Mouse (Mus musculus) intestine, postnatal 0 days (tissue): ENCODE data around the gene Pcolce2. TPM values are rescaled to one million over a fixed set of nuclear protein-coding genes. Genes with fewer than 3 reads are reported as not detected.

Experiments used
- ATAC-seq: fragments of 200-750 bp; cut with Nextera tagmentation; 2 replicates; pipeline ENCODE4 v1.8.0; 2017; ENCODE audit warnings: mild to moderate bottlenecking, moderate TSS enrichment, moderate library complexity
- H3K27ac ChIP-seq: fragments of 300-500 bp; sonication (generic); 2 replicates; pipeline ENCODE4 v1.5.1; 2014; ENCODE audit warnings: mild to moderate bottlenecking, low read depth, low read length, moderate library complexity
- H3K27me3 ChIP-seq: fragments of 300-500 bp; sonication (generic); replicated peaks from 2 replicates; pipeline ENCODE4 v1.6.1; 2014; ENCODE audit warnings: low read length, mixed read lengths; ENCODE audit not compliant: control insufficient read depth, insufficient read depth
- H3K36me3 ChIP-seq: fragments of 300-500 bp; sonication (generic); 2 replicates; pipeline ENCODE4 v1.6.1; 2014; ENCODE audit warnings: mild to moderate bottlenecking, moderate library complexity; ENCODE audit not compliant: control insufficient read depth, insufficient read depth
- H3K4me1 ChIP-seq: fragments of 300-500 bp; sonication (generic); replicated peaks from 2 replicates; pipeline ENCODE4 v1.6.1; 2014; ENCODE audit warnings: antibody characterized with exemption, low read length, mixed read lengths; ENCODE audit not compliant: control insufficient read depth, insufficient read depth
- H3K4me2 ChIP-seq: fragments of 300-500 bp; sonication (generic); replicated peaks from 2 replicates; pipeline ENCODE4 v1.6.1; 2014; ENCODE audit warnings: low read depth, mild to moderate bottlenecking, moderate library complexity
- H3K4me3 ChIP-seq: fragments of 300-500 bp; sonication (generic); 2 replicates; pipeline ENCODE4 v1.5.1; 2014; ENCODE audit warnings: low read depth, low read length
- H3K9ac ChIP-seq: fragments of 300-500 bp; sonication (generic); 2 replicates; pipeline ENCODE4 v1.6.1; 2014; ENCODE audit warnings: mild to moderate bottlenecking, low read depth, low read length
- H3K9me3 ChIP-seq: fragments of 300-500 bp; sonication (generic); 2 replicates; pipeline ENCODE4 v1.6.1; 2016; ENCODE audit warnings: mixed run types; ENCODE audit not compliant: control insufficient read depth
- CTCF ChIP-seq: sonication (generic); IDR thresholded peaks from 2 replicates; pipeline ENCODE4 v1.5.1; 2016; ENCODE audit warnings: low read depth, mild to moderate bottlenecking, control low read depth, antibody characterized with exemption, moderate library complexity
- WGBS: fragments of 180-500 bp; shearing (Covaris S2); extraction: QIAGEN DNeasy Blood & Tissue Kit; methylation state at CpG from one replicate; pipeline ENCODE4 v1.1.7; 2014; 5-methylcytosine and 5-hydroxymethylcytosine counted together
- polyA plus RNA-seq: library from polyadenylated mRNA; unstranded; fragments of >200 nt; fragmentation: Nextera tagmentation; extraction: Ambion mirVana; gene quantifications from 2 replicates; pipeline ENCODE4 v1.2.1, GENCODE M21; 2015

Gene Pcolce2
- polyA plus RNA-seq, 1 experiment from 2014 or later: 0.16 TPM

GRCm38 (mm10) chr9:95602849-95603248, 34.6 kb upstream of the Pcolce2 start:
- Histone ChIP-seq H3K4me3 (no peak overlapping the region), H3K4me1 (no peaks in the 10 kb centered on the region), H3K36me3 (no peaks in the 10 kb centered on the region), H3K9ac (no peak overlapping the region), H3K27me3 (no peaks in the 10 kb centered on the region), H3K27ac (no peak overlapping the region), H3K4me2 (no peak overlapping the region), H3K9me3 (no peaks in the 10 kb centered on the region)
- no peak for TF ChIP-seq CTCF
- ATAC-seq: no peak
- WGBS: 68% methylated on average over 3 of the region's 3 CpGs

DNA sequence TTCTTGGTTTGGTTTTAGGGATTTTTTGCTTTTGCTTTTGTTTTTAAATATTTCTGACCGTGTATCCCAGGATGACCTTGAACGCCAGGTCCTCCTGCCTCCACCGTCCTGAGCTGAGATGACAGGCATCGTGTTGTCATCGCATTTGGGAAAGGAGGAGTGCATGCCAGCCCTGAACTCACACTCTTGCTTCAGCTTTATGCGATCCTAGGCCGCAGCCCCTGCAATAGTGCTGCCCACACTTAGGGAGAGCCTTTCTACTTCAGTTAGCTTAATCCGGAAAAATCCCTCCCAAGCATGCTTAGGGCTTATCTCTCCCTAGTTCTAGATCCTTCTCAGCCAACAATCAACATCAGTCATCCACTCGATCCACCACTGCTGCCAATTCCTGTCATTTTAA, 34.1 kb upstream of the Pcolce2 start:
- H3K4me2 ChIP-seq: no peak overlapping the region
- ATAC-seq: no peak
- H3K9ac ChIP-seq: no peak overlapping the region
- H3K36me3 ChIP-seq: no peaks in the 10 kb centered on the region
- TF ChIP-seq CTCF: no peak
- no peaks in the 10 kb centered on the region for H3K27me3 ChIP-seq
- no peaks in the 10 kb centered on the region for H3K4me1 ChIP-seq
- H3K4me3 ChIP-seq: no peak overlapping the region
- no peaks in the 10 kb centered on the region for H3K9me3 ChIP-seq
- WGBS: 87% methylated on average over 9 of the region's 9 CpGs
- no peak overlapping the region for H3K27ac ChIP-seq

DNA sequence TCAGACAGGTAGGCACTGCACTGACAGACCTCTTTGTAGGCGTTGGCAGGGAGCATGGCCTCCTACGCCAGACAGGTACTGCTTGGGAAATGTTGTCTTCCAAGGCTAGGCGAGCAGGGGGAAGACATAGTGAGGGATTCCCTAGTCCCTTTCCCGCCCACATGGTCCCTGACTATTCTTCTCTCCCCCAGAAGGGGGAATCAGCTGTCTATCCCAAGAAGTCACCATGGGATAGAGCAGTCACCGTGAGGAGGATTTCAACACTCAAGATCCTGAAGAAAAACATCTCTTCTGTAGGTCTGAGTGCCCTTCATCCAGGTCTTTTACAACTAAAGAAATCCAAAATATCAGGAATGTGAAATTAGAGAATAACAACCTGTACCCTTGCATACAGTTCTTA, 30.2 kb upstream of the Pcolce2 start:
- H3K4me2 ChIP-seq: no peak overlapping the region
- TF ChIP-seq CTCF: peak; percentile 46
- H3K36me3 ChIP-seq: no peaks in the 10 kb centered on the region
- no peak overlapping the region for H3K27ac ChIP-seq
- H3K9ac ChIP-seq: no peak overlapping the region
- no peaks in the 10 kb centered on the region for H3K4me1 ChIP-seq
- 65% methylated on average over 5 of the region's 5 CpGs for WGBS
- no peak for ATAC-seq
- no peaks in the 10 kb centered on the region for H3K9me3 ChIP-seq
- H3K4me3 ChIP-seq: no peak overlapping the region
- no peaks in the 10 kb centered on the region for H3K27me3 ChIP-seq

GRCm38 (mm10) chr9:95612246-95612768, 25.1 kb upstream of the Pcolce2 start:
- Histone ChIP-seq H3K27ac (no peak overlapping the region), H3K9me3 (no peaks in the 10 kb centered on the region), H3K9ac (no peak overlapping the region), H3K4me1 (no peaks in the 10 kb centered on the region), H3K4me2 (no peak overlapping the region), H3K36me3 (no peaks in the 10 kb centered on the region), H3K4me3 (no peak overlapping the region), H3K27me3 (no peaks in the 10 kb centered on the region)
- 64% methylated on average over 8 of the region's 8 CpGs for WGBS
- TF ChIP-seq CTCF: no peak
- no peak for ATAC-seq

DNA sequence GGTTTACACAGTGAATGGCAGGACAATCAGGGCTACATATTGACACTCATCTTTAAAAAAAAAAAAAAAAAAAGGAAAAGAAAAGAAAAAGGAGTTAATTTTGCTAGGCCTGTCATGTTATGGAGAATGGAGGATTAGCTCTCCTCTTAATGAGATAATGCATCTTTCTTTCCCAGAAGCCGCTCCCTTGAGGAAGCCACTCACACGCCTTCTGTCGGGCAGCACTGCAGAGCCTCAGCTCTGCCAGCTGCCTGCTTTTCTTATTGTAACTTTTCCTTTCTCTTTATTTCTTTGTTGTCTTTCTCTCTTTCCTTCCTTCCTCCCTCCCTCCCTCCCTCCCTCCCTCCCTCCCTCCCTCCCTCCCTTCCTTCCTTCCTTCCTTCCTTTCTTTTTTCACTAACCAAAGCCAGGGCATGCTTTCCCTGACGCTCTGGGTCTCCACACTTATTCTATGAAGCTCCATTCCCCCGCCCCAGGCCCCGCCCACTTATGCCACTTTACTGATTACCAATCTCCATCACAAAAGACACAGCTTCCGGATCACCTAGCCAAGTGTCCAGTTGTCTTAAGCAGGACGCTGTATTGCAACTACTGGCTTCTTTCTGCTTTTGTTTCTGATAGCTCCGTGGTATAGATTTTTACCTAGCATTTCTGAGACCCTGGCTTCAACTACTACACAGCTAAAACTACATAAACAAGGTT, 23.8 kb upstream of the Pcolce2 start:
- WGBS: 33% methylated on average over 9 of the region's 9 CpGs
- Histone ChIP-seq H3K4me2 (no peak overlapping the region), H3K27me3 (no peaks in the 10 kb centered on the region), H3K36me3 (no peaks in the 10 kb centered on the region), H3K27ac (no peak overlapping the region), H3K4me3 (no peak overlapping the region), H3K9ac (no peak overlapping the region), H3K4me1 (no peaks in the 10 kb centered on the region), H3K9me3 (no peaks in the 10 kb centered on the region)
- no peak for TF ChIP-seq CTCF
- no peak for ATAC-seq

DNA sequence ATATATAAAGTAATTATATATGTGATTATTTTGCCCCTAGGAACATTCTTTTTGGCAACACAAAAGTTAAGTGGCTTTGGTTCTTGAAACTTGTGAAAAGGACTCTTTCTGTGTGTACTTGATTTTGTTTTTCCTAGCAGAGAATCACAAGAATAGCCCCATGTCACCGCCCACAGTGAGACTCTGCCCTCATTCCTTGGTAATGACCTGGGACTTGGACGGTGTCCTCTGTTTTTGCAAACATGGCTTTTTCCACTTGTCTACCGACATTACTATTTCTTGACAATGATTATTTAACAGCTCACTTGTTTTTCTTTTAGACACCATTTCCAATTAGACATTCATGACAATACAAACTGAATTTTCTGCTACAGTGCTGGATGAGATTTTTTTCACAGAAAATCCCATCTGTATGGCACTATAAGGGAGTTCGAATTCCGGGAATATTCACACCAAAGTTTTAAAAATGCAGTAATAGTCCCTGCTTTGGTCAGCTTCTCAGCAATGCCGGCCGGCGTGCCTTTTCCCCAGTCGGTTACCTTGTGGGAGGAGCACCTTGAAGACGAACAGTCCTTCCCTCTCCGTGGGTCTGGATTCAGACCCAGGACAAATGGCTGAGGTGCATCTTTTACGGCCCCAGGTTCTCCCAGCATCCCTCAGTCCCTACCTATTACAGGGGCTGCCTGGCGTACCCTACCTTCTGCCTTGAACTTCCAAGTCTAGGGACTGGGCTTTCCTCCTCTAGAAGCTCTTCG, 22.4 kb upstream of the Pcolce2 start:
- no peak for TF ChIP-seq CTCF
- 67% methylated on average over 14 of the region's 14 CpGs for WGBS
- no peak for ATAC-seq

More for the DNA sequence above, 22.4 kb upstream of the Pcolce2 start:
- H3K4me3 ChIP-seq: no peak overlapping the region
- no peaks in the 10 kb centered on the region for H3K36me3 ChIP-seq
- no peaks in the 10 kb centered on the region for H3K27me3 ChIP-seq
- H3K27ac ChIP-seq: no peak overlapping the region
- no peak overlapping the region for H3K9ac ChIP-seq
- H3K4me1 ChIP-seq: no peaks in the 10 kb centered on the region
- H3K9me3 ChIP-seq: no peaks in the 10 kb centered on the region
- H3K4me2 ChIP-seq: no peak overlapping the region
